In the genomic region with DNA sequence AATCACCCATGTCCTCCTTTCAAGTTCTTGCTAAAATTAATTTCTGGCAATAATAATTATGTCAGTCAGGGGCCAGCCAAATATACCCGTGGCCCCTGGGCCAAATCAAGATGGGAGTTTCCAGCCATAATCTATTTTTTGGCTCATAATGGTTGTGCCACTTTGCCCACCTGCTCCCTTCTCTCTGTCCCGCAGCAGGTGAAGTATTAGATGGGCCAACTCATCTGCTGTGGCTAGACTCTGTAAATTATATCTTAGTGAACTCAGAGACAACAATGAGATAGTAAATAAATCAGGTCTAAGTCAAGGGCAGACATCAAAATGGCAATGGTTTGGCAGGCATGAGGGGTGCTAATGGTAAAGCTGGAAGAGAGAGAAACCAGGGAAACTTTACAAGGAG, we compare ENCODE assay signal across 16 mouse cellular contexts. TPM values are rescaled to one million over a fixed set of nuclear protein-coding genes. Genes with fewer than 3 reads are reported as not detected.
"Had no signal": no experiment of that assay in that cellular context is flagged by ENCODE, and none has a peak within 500 bp of the region (broad histone marks: within the 10 kb centered on the region; RNA-seq: fewer than 3 reads in every experiment).

No protein-coding gene starts in this region.

- H3K4me3 ChIP-seq: midbrain, embryonic 10.5 days; midbrain, embryonic 12.5 days; neural tube, embryonic 12.5 days; stomach, embryonic 15.5 days had no signal

- H3K4me1 ChIP-seq: neural tube, embryonic 12.5 days; stomach, embryonic 15.5 days had no signal

- DNase-seq: lung, adult 18-20 months; lung, embryonic 14.5 days; lung, postnatal 10 days; lung, postnatal 4 days; midbrain, embryonic 14.5 days; right cerebral cortex, postnatal 14 days; thymus, adult 2 months; thymus, postnatal 25 days; thymus, postnatal 4 days had no signal

- H3K9me3 ChIP-seq: midbrain, embryonic 10.5 days; midbrain, embryonic 12.5 days; neural tube, embryonic 12.5 days; stomach, embryonic 15.5 days had no signal

- H3K9ac ChIP-seq: lung, embryonic 14.5 days; midbrain, embryonic 12.5 days; neural tube, embryonic 12.5 days; stomach, embryonic 15.5 days had no signal

- H3K27ac ChIP-seq: midbrain, embryonic 10.5 days; midbrain, embryonic 12.5 days; neural tube, embryonic 12.5 days; stomach, embryonic 15.5 days; stomach, postnatal 0 days had no signal

- H3K4me2 ChIP-seq: lung, embryonic 14.5 days; midbrain, embryonic 12.5 days; neural tube, embryonic 12.5 days; stomach, embryonic 15.5 days had no signal

- H3K36me3 ChIP-seq: midbrain, embryonic 10.5 days; midbrain, embryonic 12.5 days; neural tube, embryonic 12.5 days; stomach, embryonic 15.5 days had no signal

- H3K27me3 ChIP-seq: midbrain, embryonic 12.5 days; neural tube, embryonic 12.5 days; stomach, embryonic 15.5 days had no signal

- ATAC-seq: midbrain, embryonic 16.5 days had no signal

RNA-seq across cellular contexts. Expression of a gene that starts 16.5 kb away (rescaled TPM):
- total RNA-seq: megakaryocyte-erythroid progenitor cell, adult 5-6 weeks had no signal
